Mouse (Mus musculus) kidney, postnatal 25 days (tissue): ENCODE measurements around the gene Phlda1.

ENCODE experiments used
- DNase-seq, 2 experiments: peaks; one replicate each; pipeline ENCODE4 v3.0.0; 2021; ENCODE audit warnings: mixed read lengths in 2 of 2

Gene Phlda1

DNA sequence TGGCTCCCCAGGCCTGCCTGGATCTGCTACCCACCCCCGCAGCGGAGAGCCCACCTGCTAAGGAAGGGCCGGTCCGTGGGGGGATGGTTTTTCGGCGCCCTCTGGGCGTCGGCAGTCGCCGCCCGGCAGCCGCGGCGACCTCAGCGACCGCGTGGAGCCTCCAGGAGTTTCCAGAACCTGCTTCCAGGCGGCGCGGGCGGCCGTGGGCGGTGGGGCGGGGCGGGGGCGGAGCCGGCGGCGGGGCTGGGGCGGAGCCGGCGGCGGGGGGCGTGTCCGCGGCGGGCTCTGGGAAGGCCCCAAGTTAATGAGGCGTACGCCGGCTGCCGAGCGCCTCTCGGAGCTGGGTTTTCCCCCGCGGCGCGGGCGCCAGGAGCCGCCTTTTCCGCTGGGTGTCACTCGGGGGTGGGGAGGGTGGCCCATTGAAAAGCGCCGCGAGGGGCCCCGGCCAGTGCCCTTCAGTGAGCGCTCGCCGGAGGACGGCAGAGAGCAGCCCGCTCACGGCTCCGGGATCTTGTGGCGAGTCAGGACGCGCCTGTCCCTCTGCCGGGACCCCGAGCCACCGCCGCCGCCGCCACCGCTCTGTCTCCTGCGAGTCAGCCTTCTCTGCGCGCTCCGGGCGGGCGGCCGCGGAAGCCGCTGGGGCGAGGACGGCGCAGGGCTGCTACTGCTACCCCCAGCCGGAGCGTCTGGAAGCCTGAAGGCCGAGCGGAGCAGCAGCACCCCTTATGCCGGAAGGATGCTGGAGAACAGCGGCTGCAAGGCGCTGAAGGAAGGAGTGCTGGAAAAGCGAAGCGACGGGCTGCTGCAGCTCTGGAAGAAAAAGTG lies at the start of gene Phlda1:
TSS of gene Phlda1 (plus strand) at position 186 of the 825 bp plus-strand sequence.
- DNase-seq, result peak; percentile 93 to 97

GRCm38 (mm10) chr10:111458088-111458487 lies 48.0 kb upstream of the Phlda1 start:
- no peak for DNase-seq

DNA sequence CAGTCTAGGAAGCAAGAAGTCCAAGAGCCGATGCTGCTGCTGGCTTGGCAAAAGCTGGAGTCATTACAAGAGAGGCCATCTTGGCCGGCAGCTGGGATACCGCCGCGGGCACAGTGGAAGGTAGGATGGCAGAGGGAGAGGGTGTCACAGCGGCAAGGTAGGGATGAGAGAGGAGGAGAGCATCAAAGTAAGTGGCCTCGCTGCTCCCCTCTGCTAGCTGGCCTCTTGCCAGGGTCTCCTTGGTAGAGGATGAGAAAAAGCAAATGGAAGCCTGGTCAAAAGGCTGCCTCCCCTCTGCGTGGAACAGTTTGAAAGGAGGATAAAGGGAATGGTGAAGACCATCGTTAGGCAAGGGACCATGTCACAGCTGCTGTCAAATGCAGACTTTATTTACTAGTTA lies 47.0 kb upstream of the Phlda1 start:
- no peak for DNase-seq

DNA sequence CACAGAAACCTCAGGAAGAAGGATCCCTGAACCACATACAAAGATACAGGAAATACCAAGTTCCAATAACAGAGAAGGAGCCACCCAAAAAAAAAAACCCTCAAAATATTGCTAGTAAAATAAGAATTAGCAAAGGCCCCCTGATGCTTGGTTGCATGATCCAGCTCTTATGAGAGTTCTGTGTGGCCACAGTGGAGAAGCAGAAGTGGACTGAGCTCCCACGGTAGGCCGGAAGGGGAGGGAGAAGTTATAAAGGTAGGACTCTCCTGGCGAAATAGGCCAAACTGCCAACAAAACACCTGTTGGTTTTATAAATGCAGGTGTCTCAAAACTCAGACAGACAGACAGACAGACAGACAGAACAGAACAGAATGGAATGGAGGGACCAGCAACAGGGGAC lies 46.2 kb upstream of the Phlda1 start:
- DNase-seq, result no peak

- DNase-seq, result no peak
These were observed 45.7 kb upstream of the Phlda1 start for GRCm38 (mm10) chr10:111460381-111460780.

DNA sequence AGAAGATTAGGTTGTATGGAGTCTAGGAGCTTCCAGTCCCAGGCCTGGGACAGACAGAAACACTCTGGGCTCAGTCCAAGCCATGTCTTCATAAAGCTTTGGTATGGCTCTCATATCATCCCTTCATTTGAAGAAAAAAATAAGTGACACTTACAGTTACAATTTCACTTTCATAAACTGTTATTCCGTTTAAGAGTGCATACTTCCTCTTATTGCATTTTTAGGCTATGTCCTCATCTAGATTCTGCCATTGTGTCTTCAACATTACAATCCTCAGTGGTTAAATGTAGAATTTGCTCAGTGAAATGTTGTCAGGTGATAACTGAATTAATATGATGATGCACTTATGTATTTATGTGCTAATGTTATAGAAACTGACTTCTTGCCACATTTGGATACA lies 41.3 kb upstream of the Phlda1 start:
- DNase-seq, result no peak

DNA sequence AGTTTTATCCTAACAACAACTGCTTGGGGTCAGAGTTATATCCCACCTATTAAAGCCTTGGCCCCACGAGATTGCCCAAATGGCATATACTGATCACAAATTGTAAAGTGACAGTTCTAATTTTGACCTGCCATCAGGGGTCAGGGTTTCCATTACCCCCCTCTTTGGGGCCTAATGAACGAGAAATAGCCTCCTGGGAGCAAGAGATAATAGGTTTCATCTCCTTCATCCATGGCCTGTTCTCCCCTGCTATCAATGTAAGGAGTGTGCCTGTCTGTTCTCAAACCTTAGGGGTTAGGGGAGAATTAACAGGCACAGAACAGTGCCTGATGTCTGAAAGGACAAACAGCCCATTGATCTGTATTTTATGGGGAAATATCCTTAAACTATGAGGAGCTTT lies 40.7 kb upstream of the Phlda1 start:
- DNase-seq, result no peak

GRCm38 (mm10) chr10:111471166-111471565 lies 34.9 kb upstream of the Phlda1 start:
- no peak for DNase-seq

DNA sequence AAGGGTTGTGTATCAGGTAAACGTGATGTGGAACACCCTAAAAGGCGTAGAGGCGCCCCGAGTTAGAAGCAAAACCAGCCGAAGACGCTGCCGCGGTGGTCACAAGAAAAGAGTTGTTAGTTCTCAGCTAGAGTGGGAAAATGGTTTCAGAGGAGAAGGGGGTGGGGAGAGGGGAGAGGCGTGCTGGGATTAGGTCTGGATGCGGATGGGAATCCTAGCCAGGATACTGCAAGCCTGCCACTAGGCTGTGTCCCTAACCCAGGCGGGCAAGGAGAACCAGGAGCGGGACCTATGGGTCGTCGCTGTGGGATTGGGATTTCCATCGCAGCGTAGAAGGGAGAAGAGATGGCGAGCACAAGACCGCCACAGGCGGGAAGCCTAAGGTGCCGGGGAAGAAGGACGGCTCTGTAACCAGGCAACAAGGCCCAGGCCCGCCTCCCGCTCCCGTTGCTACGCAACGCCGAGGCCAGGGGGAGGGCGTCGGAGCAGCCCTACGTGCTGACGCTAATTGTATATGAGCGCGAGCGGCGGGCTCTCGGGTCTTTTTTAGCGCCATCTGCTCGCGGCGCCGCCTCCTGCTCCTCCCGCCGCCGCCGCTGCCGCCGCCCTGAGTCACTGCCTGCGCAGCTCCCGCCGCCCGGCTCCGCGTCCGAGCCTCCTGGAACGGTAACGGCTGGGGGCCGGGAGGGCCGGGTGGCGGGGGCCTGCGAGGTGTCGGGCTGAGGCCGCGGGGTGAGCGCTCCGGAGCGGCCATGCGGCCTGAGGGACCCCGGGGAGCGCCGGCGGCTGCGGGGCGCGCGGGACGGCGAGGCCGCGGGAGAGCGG lies 33.2 kb upstream of the Phlda1 start, which contains the start of gene Nap1l1:
TSS of gene Nap1l1 (plus strand) at position 538 of the 825 bp plus-strand sequence.
- DNase-seq, result peak; percentile 94 to 98

DNA sequence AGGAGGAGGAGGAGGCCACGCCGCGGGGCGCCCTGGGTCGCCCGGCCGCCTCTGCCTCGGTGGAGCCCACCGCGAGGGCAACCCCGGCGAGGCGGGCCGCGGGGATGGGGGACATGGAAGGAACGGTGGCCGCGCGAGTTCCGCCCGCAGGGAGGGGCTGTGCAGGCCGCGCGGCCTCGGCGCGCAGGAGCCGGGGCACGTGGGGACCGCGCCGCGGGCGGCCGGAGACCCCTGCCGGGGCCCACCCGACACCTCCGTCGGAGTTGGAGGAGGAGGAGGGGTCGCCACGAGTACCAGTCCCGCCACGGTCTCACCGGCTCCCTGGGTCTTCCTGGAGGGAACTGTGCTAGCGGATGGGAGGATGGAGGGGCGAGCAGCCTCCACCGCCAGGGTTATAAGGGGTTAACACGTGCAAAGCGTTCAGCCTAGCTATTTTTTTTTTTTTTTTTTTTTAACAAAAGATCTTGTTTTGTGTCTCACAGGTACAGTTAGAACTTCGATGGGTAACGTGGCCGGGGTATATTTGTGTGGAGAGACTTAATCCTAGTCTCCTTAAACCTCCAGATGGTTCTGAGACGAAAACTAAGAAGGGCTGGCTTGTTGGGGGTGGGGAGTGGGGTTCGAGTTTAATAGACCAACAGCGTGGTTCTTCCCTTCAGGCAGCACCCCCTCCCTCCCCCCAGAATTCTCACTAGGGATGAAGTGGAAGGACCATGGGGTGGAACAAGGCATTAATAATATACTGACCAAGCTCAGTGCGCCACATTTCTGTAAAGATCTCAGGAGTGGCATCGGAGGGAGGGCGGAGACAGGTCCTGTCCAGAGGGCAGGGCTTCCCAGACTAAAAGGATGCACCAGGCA lies 32.3 kb upstream of the Phlda1 start:
- peak; percentile 31 to 50 for DNase-seq

DNA sequence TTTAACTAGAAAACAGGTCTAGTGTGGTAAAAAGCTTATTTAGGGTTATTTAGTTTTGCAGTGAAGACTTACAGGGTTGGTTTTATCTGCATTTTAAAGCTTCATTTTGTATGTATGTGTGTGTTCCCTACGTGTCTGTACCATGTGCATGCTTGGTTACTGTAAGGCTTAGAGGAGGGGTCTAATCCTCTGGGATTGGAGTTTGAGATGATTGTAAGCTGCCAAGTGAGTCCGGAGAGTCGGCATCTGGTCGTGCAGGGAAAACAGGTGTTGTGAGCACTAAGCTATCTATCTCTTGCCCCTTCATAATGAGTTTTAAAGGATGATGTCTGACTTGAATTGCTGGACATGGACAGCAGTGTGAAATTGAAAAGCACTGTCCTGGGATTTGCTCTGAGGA lies 29.8 kb upstream of the Phlda1 start:
- no peak for DNase-seq

DNA sequence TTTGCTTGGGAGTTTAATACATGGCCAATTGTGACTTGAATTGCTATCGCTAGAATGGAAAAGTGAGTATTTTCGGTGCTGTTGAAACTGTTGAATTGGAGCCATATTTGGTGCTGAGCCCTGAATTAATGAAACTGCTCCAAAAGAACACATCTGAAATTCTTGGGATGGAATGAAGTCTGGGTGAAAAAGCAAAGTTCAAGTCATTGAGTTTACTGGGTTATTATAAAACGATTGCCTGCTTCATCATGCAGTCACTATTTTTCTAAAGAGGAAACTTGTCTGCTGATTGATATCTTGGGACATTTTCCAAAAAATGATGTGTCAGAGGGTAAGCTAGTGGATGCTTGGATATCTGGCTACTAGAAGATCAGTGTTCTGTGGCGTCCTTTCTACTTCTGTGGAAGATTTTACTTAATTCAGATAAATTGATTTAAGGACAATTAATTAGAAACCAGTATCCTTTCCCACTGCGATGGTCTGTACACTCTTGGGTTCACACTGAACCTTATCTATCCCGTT lies 29.0 kb upstream of the Phlda1 start:
- DNase-seq, result no peak

DNA sequence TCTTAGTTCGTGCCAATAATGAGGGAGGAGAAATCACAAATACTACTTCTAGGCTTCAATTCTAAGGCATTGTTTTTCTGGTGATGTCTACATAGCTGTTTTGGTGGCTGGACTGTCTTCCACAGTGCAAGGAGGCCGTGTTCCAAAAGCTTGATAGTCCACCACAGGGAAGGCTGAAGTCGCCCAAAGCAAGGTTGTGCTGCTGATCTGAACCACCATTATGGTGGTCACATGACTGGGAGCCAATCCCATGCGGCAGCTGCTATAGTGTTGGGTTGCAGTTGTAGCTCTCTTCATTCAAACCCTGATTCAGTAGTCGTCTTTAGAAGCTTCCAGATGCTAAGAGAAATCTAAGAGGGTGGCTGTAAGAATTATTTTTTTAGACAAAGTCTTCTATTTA lies 26.5 kb upstream of the Phlda1 start:
- no peak for DNase-seq

DNA sequence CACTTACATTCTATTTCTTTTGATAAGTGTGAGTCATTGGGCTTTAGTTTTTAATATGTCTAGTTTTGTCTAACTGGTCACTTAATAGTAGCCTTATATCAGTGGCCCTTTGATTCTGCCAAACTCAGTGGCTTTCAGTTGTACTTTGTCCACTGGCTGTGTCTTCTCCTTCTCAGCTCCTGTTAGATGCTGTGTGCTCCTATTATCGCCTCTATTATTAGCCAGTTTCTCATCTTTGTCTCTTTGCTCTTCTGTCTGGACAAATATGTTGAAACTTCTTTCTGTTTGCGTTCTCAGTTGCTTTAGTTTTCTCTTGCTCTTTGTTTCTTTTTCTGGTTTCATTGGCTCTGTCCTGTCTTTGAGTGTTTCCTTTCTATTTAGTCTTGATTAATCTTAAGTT lies 23.4 kb upstream of the Phlda1 start:
- no peak for DNase-seq

DNA sequence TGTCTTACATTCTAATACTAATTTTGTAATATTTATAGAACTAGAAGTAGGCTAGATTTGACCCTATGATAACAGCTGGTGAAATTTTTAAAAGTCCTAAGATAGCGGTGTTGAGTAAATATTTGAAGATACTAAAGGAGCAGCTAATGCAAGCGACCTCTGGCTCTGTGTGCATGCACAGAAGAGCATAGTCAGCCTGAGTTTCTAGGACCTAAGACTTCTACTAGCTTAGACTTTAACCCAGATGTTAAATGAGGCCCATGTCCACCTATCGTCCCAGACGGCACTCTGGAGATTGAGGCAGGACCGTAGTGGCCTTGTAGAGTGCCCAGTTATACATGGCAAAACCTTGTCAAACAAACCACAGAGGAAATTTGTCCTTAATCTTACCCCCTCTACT lies 22.0 kb upstream of the Phlda1 start:
- peak in 1 of 2 experiments; percentile 47 for DNase-seq

GRCm38 (mm10) chr10:111488793-111489192 lies 17.3 kb upstream of the Phlda1 start:
- no peak for DNase-seq

- DNase-seq, result peak; percentile 38 to 66
These were observed 16.0 kb upstream of the Phlda1 start for GRCm38 (mm10) chr10:111490079-111490478.

GRCm38 (mm10) chr10:111495888-111496287 lies 10.2 kb upstream of the Phlda1 start:
- DNase-seq, result no peak

- no peak for DNase-seq
These were observed 6.2 kb upstream of the Phlda1 start for GRCm38 (mm10) chr10:111499892-111500291.

GRCm38 (mm10) chr10:111503071-111503470 lies 3.0 kb upstream of the Phlda1 start:
- DNase-seq, result peak; percentile 78 to 90

GRCm38 (mm10) chr10:111503716-111504115 lies 2.4 kb upstream of the Phlda1 start:
- DNase-seq, result no peak

GRCm38 (mm10) chr10:111504606-111505005 lies 1.5 kb upstream of the Phlda1 start:
- no peak for DNase-seq

GRCm38 (mm10) chr10:111505406-111505805 lies 680 bp upstream of the Phlda1 start:
- DNase-seq, result no peak
